Mouse (Mus musculus): ENCODE results near the gene Zfp345.
"Not testable (repeated sequence)": the region's sequence is repeated elsewhere in the genome, so short reads cannot be mapped to it uniquely, and the experiment has no call there.

The Zfp345 gene

DNA sequence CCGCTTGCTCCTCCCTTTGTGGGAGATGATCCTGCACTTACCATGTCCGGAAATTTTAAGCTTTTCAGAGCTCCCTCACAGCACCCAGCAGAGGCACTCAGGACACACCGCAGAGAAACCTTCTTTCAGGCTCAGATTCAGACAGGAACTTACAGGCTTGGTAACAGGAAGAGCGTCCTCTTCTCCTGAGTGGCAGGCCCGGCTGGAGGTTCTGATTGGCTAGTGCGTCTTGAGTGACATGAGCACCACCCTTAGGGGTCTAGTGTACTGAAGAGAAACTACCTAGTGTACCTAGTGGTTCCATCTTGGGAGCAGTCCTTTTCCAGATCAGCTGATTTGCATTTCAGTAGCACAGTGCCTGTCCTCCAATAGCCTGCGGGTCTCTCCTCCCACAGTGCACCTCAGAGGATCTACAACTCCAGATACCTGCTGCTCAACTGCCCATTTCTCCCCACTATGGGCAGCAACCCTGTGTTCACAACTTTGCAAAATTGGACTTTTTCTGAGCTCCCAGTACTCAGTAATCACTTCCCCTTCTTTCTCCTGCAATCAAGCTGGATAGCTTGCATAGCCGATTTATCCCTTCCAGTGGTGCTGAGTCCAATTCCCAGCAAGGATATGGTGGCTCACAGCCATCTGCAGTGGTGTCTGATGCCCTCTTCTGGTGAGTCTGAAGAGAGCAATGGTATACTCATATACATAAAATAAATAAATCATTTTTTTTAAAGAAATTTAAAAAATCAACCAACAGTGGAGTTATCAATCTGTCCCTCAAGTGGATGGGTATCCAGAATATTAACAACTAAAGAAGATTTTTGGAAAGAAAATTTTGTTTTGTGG, at the start of gene Zfp345:
Gene Zfp345, minus strand, starts transcription at position 153 of the 840 bp plus-strand sequence.
- DNase-seq, result peak; percentile 7

DNA sequence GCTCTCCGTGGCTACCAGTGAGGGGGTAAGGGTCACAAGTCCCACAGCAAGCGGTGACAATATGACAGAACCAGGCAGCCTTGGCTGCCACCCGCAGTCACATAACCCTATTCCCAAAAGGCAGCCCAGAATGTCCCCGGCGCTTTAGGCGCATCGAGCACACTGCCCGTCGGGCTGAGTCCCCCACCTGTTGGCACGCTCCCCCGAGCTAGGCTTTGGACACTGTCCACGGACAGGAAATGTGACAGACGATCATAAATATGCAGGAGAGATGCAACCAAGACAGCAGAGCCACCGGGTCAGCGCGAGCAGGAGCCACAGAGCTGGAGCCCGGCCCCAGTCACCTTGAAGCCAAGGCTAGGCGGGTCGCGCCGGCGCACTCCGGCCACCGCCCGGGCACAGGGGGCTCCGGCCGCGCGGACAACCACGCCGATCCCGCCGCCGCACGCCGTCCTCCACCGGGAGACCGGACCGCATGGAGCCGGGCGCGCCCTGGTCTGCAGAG, 40.9 kb upstream of the Zfp345 start:
- no peak for DNase-seq

- DNase-seq, result no peak
Observed at GRCm38 (mm10) chr2:150512837-150513236, 27.9 kb upstream of the Zfp345 start.

GRCm38 (mm10) chr2:150500124-150500973, 15.5 kb upstream of the Zfp345 start:
- not testable (repeated sequence) for DNase-seq

DNA sequence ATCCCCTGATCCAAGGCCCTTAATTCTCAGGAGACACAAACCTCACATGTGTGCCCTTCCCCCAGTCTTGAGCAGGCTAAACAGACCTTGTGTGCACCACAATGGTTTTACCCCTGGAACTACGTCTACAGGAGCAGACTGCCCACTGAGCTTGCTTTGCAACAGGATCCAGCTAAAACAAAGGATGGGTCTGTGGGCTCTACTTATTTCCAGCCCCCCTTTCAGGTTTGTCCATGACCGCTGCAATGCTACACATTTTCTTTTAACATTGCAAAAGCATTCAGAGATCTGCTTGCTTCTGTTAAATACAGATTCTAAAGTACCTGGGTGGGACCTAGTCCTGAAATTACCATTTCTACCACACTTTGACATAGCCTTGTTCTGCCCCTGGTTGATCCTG, 8.1 kb upstream of the Zfp345 start:
- DNase-seq, result no peak

- peak; percentile 70 for DNase-seq
Observed at GRCm38 (mm10) chr2:150451180-150451919, 33.5 kb downstream of the Zfp345 start, which contains the start of gene Zfp442. TSS of gene Zfp442 (minus strand) at chr2:150451486.

DNA sequence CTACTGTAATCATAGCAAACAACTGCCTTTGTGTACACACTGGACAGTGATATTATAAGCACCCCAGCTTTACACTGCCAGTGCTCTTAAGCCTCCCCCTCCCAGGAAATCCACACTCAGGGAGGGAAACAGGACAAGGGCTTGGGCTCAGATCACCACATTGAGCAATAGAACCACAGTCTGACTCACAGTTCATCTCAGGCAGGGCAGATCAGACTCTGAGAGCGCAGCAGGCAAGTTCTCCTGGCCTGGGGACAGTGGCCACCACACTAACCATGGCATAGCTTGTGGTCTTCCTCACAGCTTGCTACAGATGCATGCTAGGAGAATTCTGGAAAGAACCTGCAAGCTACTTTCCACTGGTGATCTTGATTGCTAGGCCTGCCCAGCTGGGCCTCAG, 45.8 kb downstream of the Zfp345 start:
- not testable (repeated sequence) for DNase-seq
